Mouse (Mus musculus) forebrain, embryonic 13.5 days (tissue): ENCODE results near the gene Tmem169. TPM values are rescaled to one million over a fixed set of nuclear protein-coding genes. Genes with fewer than 3 reads are reported as not detected.
A peak's percentile ranks its signal among the peaks of the same experiment; 100 is the strongest.

Source experiments
- ATAC-seq: fragments of 200-750 bp; cut with Nextera tagmentation; 2 replicates; pipeline ENCODE4 v1.8.0; 2017
- H3K27ac ChIP-seq: fragments of 300-500 bp; sonication (generic); 2 replicates; pipeline ENCODE4 v1.5.1; 2015; ENCODE audit warnings: inconsistent platforms, mild to moderate bottlenecking, moderate library complexity
- H3K27me3 ChIP-seq: fragments of 300-500 bp; sonication (generic); 2 replicates; pipeline ENCODE4 v1.6.1; 2015; ENCODE audit warnings: mild to moderate bottlenecking, inconsistent platforms
- H3K36me3 ChIP-seq: fragments of 300-500 bp; sonication (generic); 2 replicates; pipeline ENCODE4 v1.6.1; 2015; ENCODE audit warnings: mild to moderate bottlenecking, inconsistent platforms; ENCODE audit not compliant: poor library complexity, severe bottlenecking
- H3K4me1 ChIP-seq: fragments of 300-500 bp; sonication (generic); 2 replicates; pipeline ENCODE4 v1.6.1; 2015; ENCODE audit warnings: inconsistent platforms
- H3K4me2 ChIP-seq: fragments of 300-500 bp; sonication (generic); 2 replicates; pipeline ENCODE4 v1.6.1; 2015; ENCODE audit warnings: inconsistent platforms, mild to moderate bottlenecking, moderate library complexity
- H3K4me3 ChIP-seq: fragments of 300-500 bp; sonication (generic); 2 replicates; pipeline ENCODE4 v1.5.1; 2015; ENCODE audit warnings: mild to moderate bottlenecking, inconsistent platforms
- H3K9ac ChIP-seq: fragments of 300-500 bp; sonication (generic); 2 replicates; pipeline ENCODE4 v1.6.1; 2015; ENCODE audit warnings: mild to moderate bottlenecking, inconsistent platforms
- H3K9me3 ChIP-seq: fragments of 300-500 bp; sonication (generic); replicated peaks from 2 replicates; pipeline ENCODE4 v1.6.1; 2016; ENCODE audit warnings: inconsistent platforms
- WGBS: fragments of 180-500 bp; shearing (Covaris S2); methylation state at CpG from one replicate; pipeline ENCODE4 v1.1.7; 2015; 5-methylcytosine and 5-hydroxymethylcytosine counted together
- polyA plus RNA-seq: library from polyadenylated mRNA; unstranded; fragments of >200 nt; fragmentation: Nextera tagmentation; extraction: Ambion mirVana; gene quantifications from 2 replicates; pipeline ENCODE4 v1.2.1, GENCODE M21; 2015

Gene Tmem169
- polyA plus RNA-seq, 1 experiment from 2014 or later, result 28.1 TPM

GRCm38 (mm10) chr1:72253881-72254491 lies 30.2 kb upstream of the Tmem169 start:
- H3K4me1 ChIP-seq, result peaks cover 14% of the 10 kb centered on the region
- peak overlapping the region; percentile 71 for H3K9ac ChIP-seq
- 38% methylated on average over 11 of the region's 11 CpGs for WGBS
- no peaks in the 10 kb centered on the region for H3K9me3 ChIP-seq
- peak overlapping the region; percentile 46 for H3K4me3 ChIP-seq
- H3K27ac ChIP-seq, result peak overlapping the region; percentile 89
- H3K4me2 ChIP-seq, result peak overlapping the region; percentile 64
- peak; percentile 13; the same call in 1 of the 2 replicates for ATAC-seq
- no peaks in the 10 kb centered on the region for H3K27me3 ChIP-seq
- no peaks in the 10 kb centered on the region for H3K36me3 ChIP-seq

- H3K9ac ChIP-seq, result peak overlapping the region; percentile 71
- no peaks in the 10 kb centered on the region for H3K36me3 ChIP-seq
- peak overlapping the region; percentile 89 for H3K27ac ChIP-seq
- peak overlapping the region; percentile 64 for H3K4me2 ChIP-seq
- no peaks in the 10 kb centered on the region for H3K9me3 ChIP-seq
- 1% methylated on average over 35 of the region's 35 CpGs for WGBS
- no peaks in the 10 kb centered on the region for H3K27me3 ChIP-seq
- peak; percentile 92 for ATAC-seq
- peak overlapping the region; percentile 46 for H3K4me3 ChIP-seq
- peaks cover 20% of the 10 kb centered on the region for H3K4me1 ChIP-seq
These were observed 29.6 kb upstream of the Tmem169 start for GRCm38 (mm10) chr1:72254545-72255061.

GRCm38 (mm10) chr1:72255062-72255853 lies 28.9 kb upstream of the Tmem169 start:
- Histone ChIP-seq H3K36me3 (no peaks in the 10 kb centered on the region), H3K4me1 (peaks cover 20% of the 10 kb centered on the region), H3K27ac (peak overlapping the region; percentile 89), H3K27me3 (no peaks in the 10 kb centered on the region), H3K9me3 (no peaks in the 10 kb centered on the region), H3K4me3 (peak overlapping the region; percentile 46), H3K4me2 (peak overlapping the region; percentile 64), H3K9ac (peak overlapping the region; percentile 71)
- peak; percentile 88 for ATAC-seq
- WGBS, result 3% methylated on average over 15 of the region's 15 CpGs

GRCm38 (mm10) chr1:72255854-72256175 lies 28.4 kb upstream of the Tmem169 start:
- ATAC-seq, result no peak

GRCm38 (mm10) chr1:72256381-72257256 lies 27.6 kb upstream of the Tmem169 start:
- no peak overlapping the region for H3K27ac ChIP-seq
- H3K4me1 ChIP-seq, result peaks cover 20% of the 10 kb centered on the region
- no peaks in the 10 kb centered on the region for H3K9me3 ChIP-seq
- no peaks in the 10 kb centered on the region for H3K36me3 ChIP-seq
- 80% methylated on average over 9 of the region's 9 CpGs for WGBS
- peak overlapping the region; percentile 64; the same call in 1 of the 2 replicates for H3K4me2 ChIP-seq
- no peak overlapping the region for H3K4me3 ChIP-seq
- ATAC-seq, result no peak
- H3K27me3 ChIP-seq, result no peaks in the 10 kb centered on the region
- H3K9ac ChIP-seq, result no peak overlapping the region

More at GRCm38 (mm10) chr1:72255854-72256175, 28.4 kb upstream of the Tmem169 start:
- peaks cover 20% of the 10 kb centered on the region for H3K4me1 ChIP-seq
- no peaks in the 10 kb centered on the region for H3K27me3 ChIP-seq
- H3K9ac ChIP-seq, result 0 out of 2 replicates have a peak overlapping the region, but pooled peaks have one; percentile 71
- peak overlapping the region; percentile 89 for H3K27ac ChIP-seq
- 22% methylated on average over 11 of the region's 11 CpGs for WGBS
- no peaks in the 10 kb centered on the region for H3K36me3 ChIP-seq
- H3K4me2 ChIP-seq, result peak overlapping the region; percentile 64
- H3K9me3 ChIP-seq, result no peaks in the 10 kb centered on the region
- peak overlapping the region; percentile 46 for H3K4me3 ChIP-seq

- Histone ChIP-seq H3K9me3 (no peaks in the 10 kb centered on the region), H3K4me3 (no peak overlapping the region), H3K36me3 (peaks cover 10% of the 10 kb centered on the region; the same call in 1 of the 2 replicates), H3K27ac (no peak overlapping the region), H3K27me3 (no peaks in the 10 kb centered on the region), H3K9ac (no peak overlapping the region), H3K4me2 (no peak overlapping the region), H3K4me1 (peaks cover 6% of the 10 kb centered on the region; the same call in 1 of the 2 replicates)
- 93% methylated on average over 3 of the region's 3 CpGs for whole genome bisulfite sequencing
- ATAC-seq, result no peak
These were observed 21.1 kb upstream of the Tmem169 start for GRCm38 (mm10) chr1:72263099-72263498.

GRCm38 (mm10) chr1:72278085-72278484 lies 6.1 kb upstream of the Tmem169 start:
- Histone ChIP-seq H3K9ac (no peak overlapping the region), H3K27me3 (no peaks in the 10 kb centered on the region), H3K27ac (no peak overlapping the region), H3K4me2 (no peak overlapping the region), H3K4me3 (no peak overlapping the region), H3K4me1 (0 out of 2 replicates have a peak, but pooled peaks cover 5% of the 10 kb centered on the region), H3K9me3 (no peaks in the 10 kb centered on the region), H3K36me3 (peaks cover 7% of the 10 kb centered on the region; the same call in 1 of the 2 replicates)
- 90% methylated on average over 3 of the region's 3 CpGs for WGBS
- no peak for ATAC-seq

- no peaks in the 10 kb centered on the region for H3K27me3 ChIP-seq
- peaks cover 31% of the 10 kb centered on the region for H3K4me1 ChIP-seq
- WGBS, result 88% methylated on average over 1 of the region's 1 CpGs
- H3K9me3 ChIP-seq, result no peaks in the 10 kb centered on the region
- no peak for ATAC-seq
- no peak overlapping the region for H3K9ac ChIP-seq
- H3K4me3 ChIP-seq, result no peak overlapping the region
- no peak overlapping the region for H3K27ac ChIP-seq
- H3K4me2 ChIP-seq, result no peak overlapping the region
- H3K36me3 ChIP-seq, result no peaks in the 10 kb centered on the region
These were observed 1.6 kb upstream of the Tmem169 start for GRCm38 (mm10) chr1:72282604-72283003.

GRCm38 (mm10) chr1:72284539-72284938 lies 370 bp downstream of the Tmem169 start:
- peak; percentile 66 for ATAC-seq
- peak overlapping the region; percentile 79 for H3K27ac ChIP-seq
- no peaks in the 10 kb centered on the region for H3K27me3 ChIP-seq
- peak overlapping the region; percentile 48 for H3K4me3 ChIP-seq
- 6% methylated on average over 5 of the region's 5 CpGs for WGBS
- H3K9ac ChIP-seq, result peak overlapping the region; percentile 77
- H3K4me1 ChIP-seq, result peaks cover 32% of the 10 kb centered on the region
- H3K36me3 ChIP-seq, result 0 out of 2 replicates have a peak, but pooled peaks cover 4% of the 10 kb centered on the region
- H3K9me3 ChIP-seq, result no peaks in the 10 kb centered on the region
- H3K4me2 ChIP-seq, result peak overlapping the region; percentile 84

GRCm38 (mm10) chr1:72286904-72287303 lies 2.7 kb downstream of the Tmem169 start:
- Histone ChIP-seq H3K4me1 (peaks cover 31% of the 10 kb centered on the region), H3K4me3 (no peak overlapping the region), H3K27ac (peak overlapping the region; percentile 88), H3K27me3 (no peaks in the 10 kb centered on the region), H3K9ac (peak overlapping the region; percentile 48), H3K36me3 (0 out of 2 replicates have a peak, but pooled peaks cover 4% of the 10 kb centered on the region), H3K4me2 (peak overlapping the region; percentile 84), H3K9me3 (no peaks in the 10 kb centered on the region)
- WGBS, result 9% methylated on average over 5 of the region's 5 CpGs
- peak; percentile 65 for ATAC-seq

GRCm38 (mm10) chr1:72287893-72288292 lies 3.7 kb downstream of the Tmem169 start:
- 0 out of 2 replicates have a peak, but pooled peaks cover 4% of the 10 kb centered on the region for H3K36me3 ChIP-seq
- H3K27ac ChIP-seq, result peak overlapping the region; percentile 88
- H3K27me3 ChIP-seq, result no peaks in the 10 kb centered on the region
- no peak for ATAC-seq
- H3K4me3 ChIP-seq, result no peak overlapping the region
- 93% methylated on average over 4 of the region's 4 CpGs for WGBS
- H3K4me2 ChIP-seq, result peak overlapping the region; percentile 84; the same call in 1 of the 2 replicates
- no peak overlapping the region for H3K9ac ChIP-seq
- no peaks in the 10 kb centered on the region for H3K9me3 ChIP-seq
- H3K4me1 ChIP-seq, result peaks cover 28% of the 10 kb centered on the region
